Mouse (Mus musculus) C2C12 (cell line): Measurements from ENCODE around the gene Ly6g5c. TPM values are rescaled to one million over a fixed set of nuclear protein-coding genes. Genes with fewer than 3 reads are reported as not detected.

Experiments
- H3K27me3 ChIP-seq: one replicate; pipeline ENCODE4 v1.6.1; 2011; ENCODE audit not compliant: control insufficient read depth, insufficient read depth, insufficient read length
- H3K36me3 ChIP-seq: one replicate; pipeline ENCODE4 v1.6.1; 2011; ENCODE audit not compliant: control insufficient read depth, insufficient read depth
- H3K4me3 ChIP-seq: one replicate; pipeline ENCODE4 v1.5.1; 2011; ENCODE audit warnings: mild to moderate bottlenecking, control low read depth; ENCODE audit not compliant: poor library complexity, insufficient read depth, severe bottlenecking
- H3K79me2 ChIP-seq: one replicate; pipeline ENCODE4 v1.6.1; 2011; ENCODE audit not compliant: control insufficient read depth, insufficient read depth
- H3K79me3 ChIP-seq: one replicate; pipeline ENCODE4 v1.6.1; 2011; ENCODE audit warnings: low read depth, control low read depth
- H3ac ChIP-seq: one replicate; pipeline ENCODE3; 2011; ENCODE audit warnings: low read depth; ENCODE audit not compliant: control insufficient read depth, insufficient read length
- CEBPB ChIP-seq: IDR thresholded peaks from one replicate; pipeline ENCODE4 v1.6.1; 2011; ENCODE audit warnings: low read depth, mild to moderate bottlenecking, control low read depth, moderate library complexity
- CTCF ChIP-seq: IDR thresholded peaks from one replicate; pipeline ENCODE4 v1.5.1; 2011; ENCODE audit not compliant: control insufficient read depth, insufficient read depth, insufficient read length
- FOSL1 ChIP-seq: IDR thresholded peaks from one replicate; pipeline ENCODE4 v1.8.0; 2011; ENCODE audit warnings: mild to moderate bottlenecking, low read length; ENCODE audit not compliant: poor library complexity, insufficient read depth, severe bottlenecking
- MAX ChIP-seq: IDR thresholded peaks from one replicate; pipeline ENCODE4 v1.6.1; 2011; ENCODE audit warnings: mild to moderate bottlenecking, control low read depth
- MYOD1 ChIP-seq: IDR thresholded peaks from one replicate; pipeline ENCODE4 v1.6.1; 2011; ENCODE audit warnings: low read depth; ENCODE audit not compliant: control insufficient read depth, insufficient read length
- MYOG ChIP-seq: IDR thresholded peaks from one replicate; pipeline ENCODE4 v1.6.1; 2011; ENCODE audit not compliant: control insufficient read depth, insufficient read length; ENCODE audit errors: extremely low read depth
- USF1 ChIP-seq: IDR thresholded peaks from one replicate; pipeline ENCODE4 v1.6.1; 2011; ENCODE audit warnings: low read depth, mild to moderate bottlenecking, control low read depth, moderate library complexity
- polyA plus RNA-seq: library from polyadenylated mRNA; unstranded; fragments of >200 nt; fragmentation: generic; extraction: Trizol; gene quantifications from one replicate; pipeline ENCODE4 v1.2.1, GENCODE M21; 2012; ENCODE audit warnings: missing spikeins

Ly6g5c gene
- polyA plus RNA-seq, 1 experiment: not detected

DNA sequence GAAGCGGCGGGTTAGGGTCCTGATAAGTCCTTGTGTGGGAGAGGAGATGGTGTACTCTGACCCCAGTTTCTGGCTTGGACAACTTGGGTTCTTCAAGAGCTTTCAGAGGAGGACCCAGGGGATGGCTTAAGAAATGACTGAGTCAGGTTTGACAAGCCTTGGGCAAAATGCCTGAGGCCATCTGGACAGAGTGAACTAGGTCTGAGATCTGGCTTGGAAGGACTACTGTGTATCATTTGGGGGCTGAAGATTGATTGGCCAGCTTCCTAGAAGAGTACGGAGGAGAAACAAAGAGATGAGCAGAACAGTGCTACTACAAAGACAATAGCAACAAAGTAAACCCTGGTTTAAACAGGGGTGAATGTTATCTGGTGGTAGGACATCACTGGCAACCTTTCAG is 44.6 kb upstream of the Ly6g5c start:
- H3ac ChIP-seq: no peak overlapping the region

DNA sequence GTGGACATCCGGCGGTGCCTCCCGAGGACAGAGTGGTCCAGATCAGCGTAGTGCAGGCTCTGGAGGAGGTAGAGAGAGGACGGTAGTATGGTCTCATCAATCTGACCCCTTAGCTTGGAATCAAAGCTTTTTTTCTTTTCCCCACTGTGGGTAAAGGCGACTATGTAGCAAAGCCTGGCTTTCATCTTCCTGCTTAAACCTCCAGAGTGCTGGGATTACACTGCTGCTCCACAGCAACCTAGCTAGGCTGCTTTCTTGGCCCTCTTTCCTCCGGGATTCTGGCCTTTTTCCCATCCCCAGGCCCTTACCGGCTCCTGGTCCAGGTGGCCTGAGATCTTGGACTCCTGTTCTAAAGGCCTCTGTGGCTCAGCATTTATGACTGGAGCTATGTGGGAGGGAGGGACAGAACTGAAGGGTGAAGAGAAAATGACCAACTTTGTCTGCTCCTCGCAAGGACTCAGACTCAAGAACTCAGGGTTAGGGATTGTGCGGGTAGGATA is 43.7 kb upstream of the Ly6g5c start:
- H3K79me2 ChIP-seq: no peaks in the 10 kb centered on the region
- no peak overlapping the region for H3K4me3 ChIP-seq
- H3K79me3 ChIP-seq: no peaks in the 10 kb centered on the region
- H3ac ChIP-seq: no peak overlapping the region
- no peak for TF ChIP-seq MYOG
- TF ChIP-seq MAX: no peak
- TF ChIP-seq CTCF: no peak
- no peak for TF ChIP-seq CEBPB
- no peak for TF ChIP-seq MYOD1
- no peak for TF ChIP-seq USF1
- no peak for TF ChIP-seq FOSL1
- H3K36me3 ChIP-seq: peaks cover 17% of the 10 kb centered on the region
- H3K27me3 ChIP-seq: no peaks in the 10 kb centered on the region

More for the DNA sequence above, 44.6 kb upstream of the Ly6g5c start:
- no peaks in the 10 kb centered on the region for H3K79me3 ChIP-seq
- H3K36me3 ChIP-seq: peaks cover 20% of the 10 kb centered on the region
- H3K27me3 ChIP-seq: no peaks in the 10 kb centered on the region
- H3K4me3 ChIP-seq: no peak overlapping the region
- TF ChIP-seq MYOG (no peak), USF1 (no peak), MYOD1 (no peak), MAX (no peak), CTCF (no peak), FOSL1 (no peak), CEBPB (no peak)
- H3K79me2 ChIP-seq: no peaks in the 10 kb centered on the region

DNA sequence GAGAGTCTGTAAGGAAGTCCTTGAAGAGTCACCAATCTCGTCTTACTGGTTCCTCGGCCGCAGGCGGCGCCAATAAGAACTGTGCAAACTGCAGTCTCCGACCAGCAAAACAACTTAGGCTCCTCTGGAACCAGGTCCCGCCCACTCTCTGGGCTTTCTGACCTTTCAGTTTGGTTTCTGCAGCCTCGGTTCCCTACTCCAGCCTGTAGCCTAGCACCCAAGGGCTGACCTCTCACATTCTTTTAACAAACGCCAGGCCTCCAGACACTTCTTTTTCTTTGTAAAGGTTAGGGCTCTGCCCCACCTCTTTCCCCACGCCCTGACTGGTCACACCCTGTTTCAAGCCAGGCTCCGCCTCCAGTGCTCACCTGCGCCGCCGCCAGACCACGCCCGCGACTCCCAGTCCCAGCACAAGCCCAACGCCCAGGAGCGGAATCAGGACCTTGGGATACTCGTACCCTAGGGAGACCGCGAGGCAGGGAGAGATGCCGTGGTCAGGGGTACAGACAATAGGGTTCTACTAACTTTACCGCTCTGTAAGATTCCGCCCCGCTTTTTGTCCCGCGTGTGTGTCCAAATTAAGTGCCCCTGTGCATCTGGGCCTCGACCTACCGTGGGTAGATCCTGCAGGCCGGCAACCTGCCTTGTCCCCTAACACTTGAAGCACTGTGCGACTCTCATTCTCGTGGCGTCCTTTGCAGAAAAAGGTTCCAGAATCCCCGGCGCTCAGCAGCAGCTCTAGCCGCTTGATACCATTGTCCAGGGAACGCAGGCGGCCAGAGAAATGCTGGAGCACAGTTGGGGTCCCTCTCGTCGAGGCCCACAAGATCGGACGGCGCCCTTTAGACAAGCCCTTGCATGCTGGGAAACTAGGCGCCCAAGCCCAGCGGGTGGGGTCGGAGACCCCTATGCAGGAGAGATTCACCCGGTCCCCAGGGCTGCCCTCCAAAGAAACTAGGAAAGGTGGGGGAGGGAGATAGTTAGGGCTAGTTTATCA is 42.8 kb upstream of the Ly6g5c start, which contains the start of gene Ly6g6c:
TSS of gene Ly6g6c (plus strand) at position 438 of the 997 bp plus-strand sequence.
- peaks cover 16% of the 10 kb centered on the region for H3K36me3 ChIP-seq
- no peaks in the 10 kb centered on the region for H3K79me3 ChIP-seq
- H3K4me3 ChIP-seq: no peak within 1 kb of the TSS
- no peak within 1 kb of the TSS for H3ac ChIP-seq
- no peaks in the 10 kb centered on the region for H3K79me2 ChIP-seq
- TF ChIP-seq MYOD1: no peak
- no peak for TF ChIP-seq CTCF
- TF ChIP-seq MYOG: no peak
- TF ChIP-seq FOSL1: no peak
- no peak for TF ChIP-seq CEBPB
- TF ChIP-seq USF1: no peak
- no peak for TF ChIP-seq MAX
- no peaks in the 10 kb centered on the region for H3K27me3 ChIP-seq

DNA sequence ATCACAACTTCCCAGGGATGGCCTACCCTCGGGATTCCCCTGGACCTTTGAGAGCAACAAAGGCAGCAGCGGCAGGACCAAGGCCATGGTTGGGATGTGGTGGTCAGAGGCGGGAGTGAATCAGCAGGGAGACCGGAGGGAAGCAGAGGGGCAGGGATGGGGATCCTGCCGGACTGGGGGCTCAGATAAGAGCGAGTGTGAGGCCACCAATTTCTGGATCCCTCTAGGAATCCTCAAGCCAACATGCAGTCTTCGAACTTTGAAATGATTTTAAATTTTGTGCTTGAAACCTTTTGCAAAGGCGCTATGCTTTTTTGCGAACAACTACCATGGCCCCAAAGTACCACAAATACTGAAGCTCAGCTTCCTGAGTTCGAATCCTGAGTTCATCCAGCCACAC is 42.0 kb upstream of the Ly6g5c start, which contains the start of gene Mpig6b:
TSS of gene Mpig6b (minus strand) at position 101 of the 400 bp plus-strand sequence.
- H3ac ChIP-seq: no peak within 1 kb of the TSS
- H3K79me3 ChIP-seq: no peaks in the 10 kb centered on the region
- TF ChIP-seq FOSL1 (no peak), MYOD1 (no peak), CEBPB (no peak), MAX (no peak), MYOG (no peak), CTCF (no peak), USF1 (no peak)
- peaks cover 3% of the 10 kb centered on the region for H3K27me3 ChIP-seq
- no peaks in the 10 kb centered on the region for H3K79me2 ChIP-seq
- no peak within 1 kb of the TSS for H3K4me3 ChIP-seq
- peaks cover 7% of the 10 kb centered on the region for H3K36me3 ChIP-seq

DNA sequence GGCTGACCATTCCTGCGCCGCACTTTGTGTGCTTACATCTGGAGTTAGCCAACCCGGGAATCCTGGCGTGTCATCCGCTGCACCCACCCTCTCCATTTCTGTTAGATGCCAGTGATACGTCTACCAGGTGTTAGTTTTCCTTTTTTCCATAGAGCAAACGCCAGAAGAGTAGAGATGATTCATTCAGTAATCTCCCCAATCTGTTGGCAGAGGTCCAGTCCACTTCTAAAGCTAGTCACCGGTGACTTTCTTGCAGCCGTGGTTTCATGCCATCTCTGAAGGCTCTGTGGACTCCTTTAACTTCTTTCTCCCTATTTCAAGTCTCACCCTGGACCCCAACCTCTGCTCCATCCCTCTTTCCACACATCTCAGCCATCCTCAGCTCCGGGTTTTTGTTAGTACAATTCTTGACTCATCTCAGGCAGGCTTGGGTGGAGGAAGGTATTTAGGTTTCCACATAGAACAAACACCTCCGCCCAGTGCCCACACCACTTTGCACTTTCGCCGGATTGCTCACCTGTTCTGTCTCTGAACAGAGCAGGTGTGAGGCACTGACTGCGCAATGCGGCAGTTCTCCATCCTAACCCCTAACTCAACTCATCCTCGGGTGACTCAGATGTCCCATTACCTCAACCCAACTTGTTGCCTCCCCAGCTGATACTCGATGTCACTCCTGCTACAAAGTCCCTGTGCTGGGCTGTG is 39.7 kb upstream of the Ly6g5c start:
- Histone ChIP-seq H3ac (no peak overlapping the region), H3K79me3 (no peaks in the 10 kb centered on the region), H3K79me2 (no peaks in the 10 kb centered on the region), H3K36me3 (no peaks in the 10 kb centered on the region), H3K4me3 (no peak overlapping the region), H3K27me3 (peaks cover 3% of the 10 kb centered on the region)
- TF ChIP-seq USF1 (no peak), MAX (no peak), FOSL1 (no peak), CTCF (no peak), MYOG (no peak), CEBPB (no peak), MYOD1 (no peak)
